Mouse (Mus musculus) testis, postnatal 14 days (tissue): ENCODE measurements around the gene Traf3ip3.
A peak's percentile ranks its signal among the peaks of the same experiment; 100 is the strongest.

Experiments used
- DNase-seq: peaks from one replicate; pipeline ENCODE4 v3.0.0; 2021; ENCODE audit warnings: low spot score

The Traf3ip3 gene

DNA sequence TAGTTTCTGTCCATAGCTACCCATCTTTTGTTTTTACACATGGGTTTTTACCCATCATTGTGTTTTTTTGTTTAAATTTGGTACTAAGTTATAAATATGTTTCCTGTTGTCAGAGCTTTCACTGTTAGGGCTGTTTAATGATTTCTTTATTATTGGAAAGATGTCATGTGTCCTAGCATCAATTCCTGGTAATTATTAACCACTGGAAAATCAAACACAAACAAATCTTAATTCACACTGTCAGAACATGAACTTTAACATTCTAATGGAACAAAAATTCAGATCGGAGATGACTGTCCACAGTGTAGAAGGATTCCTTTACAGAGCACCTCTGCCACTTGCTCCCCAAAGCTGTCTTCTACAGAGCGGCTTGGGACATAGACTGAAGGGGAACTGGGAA, 3.9 kb upstream of the Traf3ip3 start:
- DNase-seq = no peak

DNA sequence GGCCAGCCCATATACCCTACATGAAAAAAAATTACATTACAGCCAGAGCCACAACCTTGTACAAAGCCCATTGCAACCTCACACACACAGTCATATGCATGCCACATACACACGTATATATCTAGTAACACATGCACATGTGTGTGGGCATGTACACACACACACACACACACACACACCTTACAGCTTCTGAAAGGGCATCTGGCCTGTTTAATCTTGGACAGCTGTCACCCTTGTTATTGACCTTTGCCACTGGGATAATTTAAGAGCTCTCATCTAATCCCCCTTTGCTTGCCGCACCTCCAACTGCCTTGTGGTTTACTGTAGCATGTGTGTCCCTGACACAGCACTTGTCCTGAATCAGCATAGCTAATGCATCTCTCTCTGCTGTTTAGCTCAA, 2.3 kb upstream of the Traf3ip3 start:
- DNase-seq = no peak

DNA sequence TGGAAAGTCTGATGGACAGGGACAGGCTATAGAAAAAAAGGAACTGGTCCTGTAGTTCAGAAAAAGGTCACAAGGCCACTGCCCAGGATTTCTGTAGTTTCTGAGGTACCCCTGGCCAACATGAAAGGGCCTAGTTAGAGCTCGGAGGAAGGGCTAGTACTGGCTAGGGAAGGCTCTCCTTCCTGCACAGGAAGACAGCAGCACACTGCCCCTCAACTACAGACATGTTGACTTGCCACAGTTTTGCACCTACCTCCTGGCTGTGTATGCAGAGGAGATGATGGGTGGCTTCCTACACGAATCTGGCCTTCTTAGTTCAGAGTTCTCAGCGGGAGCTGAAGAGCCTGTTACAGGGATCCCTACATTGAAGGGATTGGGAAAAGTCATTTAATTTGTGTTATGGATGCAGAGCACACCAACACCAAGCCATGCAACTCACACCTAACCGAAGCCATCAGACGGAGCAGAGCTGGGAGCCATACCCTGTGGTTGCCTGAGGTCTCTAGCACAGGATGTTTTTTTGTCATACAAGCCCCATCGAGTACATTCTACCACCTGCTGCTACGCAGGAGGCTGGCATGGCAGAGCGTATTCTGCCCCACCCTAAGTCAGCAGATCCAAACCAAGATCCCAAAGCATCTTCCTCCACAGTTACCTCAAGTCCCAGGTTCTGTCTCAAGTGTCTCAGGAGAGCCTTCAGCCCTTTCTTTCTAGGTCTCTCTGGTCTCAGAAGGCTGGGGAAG, 692 bp downstream of the Traf3ip3 start:
- no peak for DNase-seq

DNA sequence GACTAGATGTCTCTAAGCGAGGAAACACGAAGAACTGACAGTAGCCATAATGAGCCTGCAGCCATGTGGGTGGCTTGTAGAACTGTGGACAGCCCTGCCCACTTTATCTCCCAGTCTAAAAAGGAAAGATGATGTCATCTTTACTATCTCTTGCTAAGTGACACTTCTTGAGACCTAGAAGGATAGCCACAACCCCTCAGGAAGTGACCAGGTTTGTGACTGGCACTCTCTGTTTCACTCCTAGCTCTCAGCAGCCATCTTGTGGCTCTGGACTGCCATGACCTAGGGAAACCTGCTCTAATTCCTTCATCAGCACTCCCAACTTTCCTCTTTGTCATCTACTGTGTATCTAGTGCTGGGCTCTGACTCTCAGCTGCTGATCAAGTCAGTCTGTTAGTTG, 3.2 kb downstream of the Traf3ip3 start:
- no peak for DNase-seq

DNA sequence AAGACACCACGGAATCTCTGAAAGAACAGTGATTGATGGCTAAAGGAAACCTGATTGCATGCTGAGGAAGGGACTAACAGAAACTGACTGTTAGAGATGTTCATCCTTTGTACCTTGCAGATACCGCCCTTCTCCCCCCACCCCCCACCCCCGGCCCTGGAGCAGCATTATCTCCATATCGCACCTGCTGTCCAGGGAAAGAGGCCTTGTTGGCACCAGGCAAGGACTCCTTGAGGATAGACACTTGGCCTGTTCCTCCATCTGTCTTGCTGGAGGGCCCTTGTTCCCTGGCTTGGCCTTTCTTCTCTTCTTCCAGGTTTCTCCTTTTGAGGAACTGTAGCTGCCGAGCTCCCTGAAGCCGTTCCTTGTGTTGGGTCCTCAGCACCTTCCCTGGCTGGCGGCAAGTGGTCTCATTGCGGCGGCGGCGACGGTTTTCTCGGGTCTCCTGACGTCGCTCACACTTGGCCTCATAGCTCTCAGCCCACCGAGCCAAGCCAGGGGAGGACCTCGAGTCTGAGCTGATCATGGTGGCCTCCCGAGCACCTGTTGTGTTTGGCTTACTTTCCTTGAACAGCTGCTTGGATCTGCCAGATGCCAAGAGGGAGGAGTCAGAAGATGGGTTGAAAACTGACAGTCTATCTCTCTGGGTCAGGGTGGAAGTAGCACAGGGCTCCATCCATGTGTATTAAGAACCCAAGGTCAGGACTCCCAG, 3.9 kb downstream of the Traf3ip3 start:
- DNase-seq = no peak

DNA sequence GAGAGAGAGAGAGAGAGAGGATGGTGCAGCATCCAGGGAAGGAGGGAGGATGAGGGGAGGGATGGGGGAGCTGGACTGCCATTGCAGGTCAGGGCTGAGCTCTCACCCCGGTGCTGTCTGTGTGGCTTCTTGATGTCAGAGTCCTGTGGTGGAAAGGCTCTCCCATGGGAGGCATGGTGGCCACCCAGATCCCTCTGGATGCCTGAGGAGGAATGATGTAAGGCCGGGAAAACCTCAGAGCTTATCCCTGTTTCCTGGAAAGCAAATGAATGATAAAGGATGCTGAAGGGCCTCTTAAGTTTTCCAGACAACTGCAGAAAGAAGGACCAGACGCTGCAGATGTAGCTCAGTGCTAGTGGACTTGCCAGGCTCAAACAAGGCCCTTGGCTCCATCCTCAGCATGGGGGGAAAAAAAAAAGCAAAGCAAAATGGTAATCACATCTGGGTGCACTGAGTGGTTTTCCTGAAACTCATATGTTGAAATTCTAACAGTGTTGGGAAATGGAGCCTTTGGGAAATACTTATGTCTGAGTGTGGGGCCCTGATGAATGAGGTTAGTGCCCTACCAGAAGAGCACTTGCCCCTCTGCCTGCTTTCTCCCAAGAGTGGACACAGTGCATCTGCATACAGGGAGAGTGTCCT, 6.2 kb downstream of the Traf3ip3 start:
- no peak for DNase-seq

DNA sequence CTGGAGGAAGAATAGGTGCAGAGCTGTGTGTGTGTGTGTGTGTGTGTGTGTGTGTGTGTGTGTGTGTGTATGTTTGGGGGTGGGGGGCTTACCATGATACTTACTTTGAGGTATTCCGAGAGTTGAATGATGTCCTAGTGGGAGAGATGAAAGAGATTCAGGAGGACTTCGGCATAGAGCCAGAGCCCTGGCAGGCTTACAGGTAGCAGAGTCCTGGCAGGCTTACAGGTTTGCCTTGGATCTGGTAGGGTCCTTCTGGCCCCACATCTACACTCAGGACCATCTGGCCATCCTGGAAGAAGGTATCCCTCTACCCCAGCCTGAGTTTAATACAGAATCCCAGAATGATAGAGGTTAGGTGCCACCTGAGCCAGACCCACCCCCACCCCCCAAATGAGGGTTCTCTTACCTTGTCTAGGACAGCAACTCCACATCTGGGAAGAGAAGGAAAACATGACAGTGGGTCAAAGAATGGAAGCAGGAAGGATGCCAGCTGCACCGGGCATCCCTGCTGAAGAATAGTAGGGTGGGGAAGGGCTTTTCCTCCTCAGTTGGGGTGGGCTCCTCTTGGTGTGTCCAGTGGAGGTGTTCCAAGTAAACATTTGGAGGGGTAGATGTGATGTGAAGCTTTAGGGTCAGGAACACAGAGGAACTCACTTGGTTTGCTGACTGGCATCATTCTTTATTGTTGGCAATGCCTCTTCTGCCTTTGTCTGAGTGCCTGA, 6.9 kb downstream of the Traf3ip3 start:
- DNase-seq = no peak

DNA sequence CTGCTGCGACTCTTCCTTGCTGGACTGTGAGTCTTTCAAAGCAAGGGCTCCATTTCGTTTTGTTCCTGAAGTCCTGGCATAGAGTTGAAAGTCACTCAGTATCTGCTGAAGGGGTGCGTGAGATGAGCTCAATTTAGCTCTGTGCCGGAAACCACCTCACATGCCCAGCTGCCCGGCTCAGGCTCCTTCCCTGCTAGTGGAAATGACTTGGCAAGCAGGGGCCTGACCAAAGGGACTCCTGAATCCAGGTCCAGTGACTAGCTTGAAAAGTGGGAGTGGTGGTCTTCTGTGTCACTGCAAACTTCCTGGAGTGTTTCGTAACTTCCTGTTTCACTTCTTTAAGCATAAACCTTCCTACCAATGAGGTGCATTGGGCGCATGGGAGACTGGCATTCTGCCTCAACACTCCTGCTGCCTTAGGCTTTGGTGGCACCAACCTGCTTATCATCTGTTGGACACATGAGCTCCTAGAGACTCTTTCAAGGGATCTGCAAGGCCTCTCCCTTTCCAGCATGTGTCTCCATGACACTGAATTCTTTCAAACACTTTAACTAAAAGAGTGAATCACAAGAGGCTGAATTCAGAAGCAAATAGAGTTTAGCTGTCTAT, 9.7 kb downstream of the Traf3ip3 start:
- DNase-seq = no peak

DNA sequence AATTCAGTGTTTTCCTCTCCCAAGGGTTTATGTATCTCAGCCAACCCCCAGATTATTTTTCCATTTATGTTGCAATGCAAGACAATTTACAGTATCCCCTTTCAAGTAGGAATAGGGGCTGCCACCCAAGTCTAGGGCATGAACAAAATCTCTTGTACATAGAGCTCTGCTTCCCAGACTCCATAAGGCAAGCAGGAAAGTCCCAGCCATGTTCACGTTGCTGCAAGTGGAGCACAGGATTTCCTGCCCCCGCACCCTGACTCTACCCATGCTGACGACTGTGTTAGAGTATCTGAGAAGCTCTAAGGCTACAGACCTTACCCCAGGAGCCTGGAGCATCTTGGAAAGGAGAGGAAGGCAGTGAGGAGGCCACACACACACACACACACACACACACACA, 11.7 kb downstream of the Traf3ip3 start:
- DNase-seq = no peak

DNA sequence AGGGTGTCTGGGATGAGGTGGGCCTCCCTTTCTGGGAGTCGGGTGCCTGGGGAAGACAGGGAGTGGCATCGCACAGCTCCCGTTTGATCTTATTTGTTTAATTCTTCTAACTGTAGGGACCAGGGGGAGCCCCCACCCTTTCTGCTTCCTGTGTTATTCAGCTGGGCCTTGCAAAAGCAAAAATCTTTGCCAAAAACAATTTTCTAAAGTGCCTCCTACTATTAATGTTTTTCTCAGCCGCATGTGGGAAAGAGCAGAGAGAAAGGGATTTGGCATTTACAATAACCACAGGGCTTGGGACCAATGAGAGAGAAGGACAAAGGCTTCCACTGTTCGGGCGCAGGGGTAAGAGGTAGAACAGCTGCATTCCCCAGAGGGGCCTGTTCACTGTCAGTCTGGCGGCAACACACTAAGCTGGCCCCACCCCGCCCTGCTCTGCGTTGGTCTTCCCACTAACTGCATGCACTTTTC, 12.3 kb downstream of the Traf3ip3 start:
- DNase-seq = no peak

DNA sequence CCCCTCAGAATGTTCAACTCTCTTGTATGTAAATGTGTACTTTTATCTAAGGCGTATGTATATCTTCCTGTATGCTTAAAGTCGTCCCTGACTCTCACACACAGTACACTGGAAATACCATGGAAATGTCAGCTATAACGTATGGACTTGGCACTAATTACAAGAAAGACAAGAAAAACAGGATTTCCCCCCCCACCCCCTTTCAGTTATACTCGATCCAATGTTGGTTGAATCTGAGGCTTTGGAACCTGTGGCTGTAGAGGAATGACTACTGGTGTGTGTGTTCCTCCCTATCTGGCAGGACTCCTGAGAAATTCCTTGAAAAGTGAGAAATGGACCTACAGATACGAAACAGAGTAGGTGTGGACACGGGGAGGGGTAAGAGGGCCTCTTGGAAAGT, 13.2 kb downstream of the Traf3ip3 start:
- no peak for DNase-seq

DNA sequence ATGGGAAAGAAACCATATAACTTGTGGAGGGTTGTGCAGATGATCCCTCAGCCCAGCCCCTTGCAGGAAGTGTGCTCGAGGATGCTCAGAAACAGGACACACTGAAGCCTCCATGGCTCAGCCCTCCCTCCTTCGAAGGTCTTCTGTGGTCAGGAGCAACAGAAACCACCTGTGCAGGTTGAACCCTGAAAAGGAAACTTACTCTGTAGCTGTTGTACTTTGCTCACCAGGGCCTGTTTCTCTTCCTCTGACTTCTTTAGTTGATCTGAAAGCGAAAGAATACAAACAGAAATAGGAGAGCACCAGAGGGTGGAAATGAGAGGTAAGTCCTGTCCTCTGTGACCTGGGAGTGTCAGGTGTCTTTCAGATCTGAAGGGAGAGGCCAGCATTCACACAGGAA, 20.4 kb downstream of the Traf3ip3 start:
- DNase-seq = no peak

DNA sequence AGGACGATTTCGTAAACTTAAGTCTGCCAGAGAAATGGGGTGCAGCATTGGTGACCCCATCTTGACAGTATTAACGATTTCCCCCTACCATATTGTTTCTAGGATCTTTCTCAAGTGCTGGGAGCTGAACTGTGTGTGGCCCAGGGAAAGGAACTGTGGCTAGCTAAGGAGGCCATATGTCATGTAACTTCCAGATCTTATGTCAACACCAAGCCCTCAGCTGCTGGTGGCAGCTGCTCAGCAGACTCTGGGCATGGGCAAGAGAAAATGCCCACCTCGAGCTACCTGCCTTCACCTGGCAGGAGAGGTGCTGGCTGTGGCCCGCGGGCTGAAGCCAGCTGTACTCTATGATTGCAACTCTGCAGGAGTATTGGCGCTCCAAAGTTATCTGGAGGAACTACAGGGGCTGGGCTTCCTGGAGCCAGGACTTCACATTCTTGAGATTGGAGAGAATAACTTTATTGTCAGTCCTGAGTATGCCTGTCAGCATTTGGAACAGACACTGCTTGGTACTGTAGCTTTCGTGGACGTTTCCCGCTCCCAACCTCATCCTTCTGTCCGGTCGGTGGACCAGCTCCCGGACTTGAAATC, 27.3 kb downstream of the Traf3ip3 start:
- no peak for DNase-seq

DNA sequence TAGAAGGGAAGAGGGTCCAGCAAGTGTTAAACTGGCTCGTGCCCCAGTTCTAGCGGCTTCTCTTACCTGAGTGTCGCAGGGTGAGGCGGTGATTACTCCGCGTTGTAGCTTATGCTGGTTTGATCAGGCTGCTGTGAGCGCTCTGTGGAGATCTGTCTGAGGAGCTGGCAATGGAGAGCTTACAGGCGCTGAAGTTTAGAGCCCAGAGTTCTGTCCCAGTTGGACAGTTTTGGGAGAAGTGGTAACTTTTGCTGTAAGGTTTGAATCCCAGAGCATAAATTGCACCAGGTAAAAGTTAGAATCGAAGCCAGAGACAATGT, 27.7 kb downstream of the Traf3ip3 start:
- no peak for DNase-seq

DNA sequence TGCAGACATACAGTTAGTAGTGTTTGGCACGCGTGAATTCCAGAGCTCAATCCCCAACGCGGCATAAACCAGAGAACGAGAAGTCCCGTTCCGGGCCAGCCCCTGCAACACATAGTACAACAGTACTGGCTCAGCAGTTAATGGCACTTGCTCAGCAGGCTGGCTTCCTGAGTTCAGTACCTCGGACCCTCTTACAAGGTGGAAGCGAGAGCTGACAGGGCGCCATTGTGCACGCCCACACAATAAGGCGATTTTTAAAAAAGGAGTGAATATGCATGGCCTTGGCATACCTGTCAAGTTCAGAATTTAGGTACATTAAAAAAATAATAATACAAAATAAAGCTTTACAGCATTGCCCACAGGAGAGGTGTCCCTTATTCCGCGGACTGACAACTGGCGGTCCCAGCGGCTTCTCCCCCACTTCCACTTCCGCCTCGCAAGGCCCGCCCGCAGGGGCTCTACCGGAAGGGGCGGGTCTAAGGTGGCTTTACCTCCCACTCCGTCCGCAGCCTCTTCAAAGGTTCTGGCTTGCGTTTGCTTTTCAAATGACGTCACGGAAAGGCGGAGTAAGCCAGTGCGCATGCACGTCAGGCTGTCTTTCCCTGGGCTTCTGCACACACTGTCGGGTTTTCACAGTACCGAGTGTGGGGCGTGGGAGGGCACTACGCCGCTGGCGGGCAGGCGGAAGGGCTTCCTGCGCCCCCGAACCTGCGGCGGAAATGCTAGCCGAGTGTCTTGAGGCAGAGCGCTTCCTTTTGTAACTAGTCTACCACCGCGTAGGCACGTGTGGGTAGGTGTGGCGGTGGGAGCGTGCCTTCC, 28.3 kb downstream of the Traf3ip3 start:
- DNase-seq = peak; percentile 94

DNA sequence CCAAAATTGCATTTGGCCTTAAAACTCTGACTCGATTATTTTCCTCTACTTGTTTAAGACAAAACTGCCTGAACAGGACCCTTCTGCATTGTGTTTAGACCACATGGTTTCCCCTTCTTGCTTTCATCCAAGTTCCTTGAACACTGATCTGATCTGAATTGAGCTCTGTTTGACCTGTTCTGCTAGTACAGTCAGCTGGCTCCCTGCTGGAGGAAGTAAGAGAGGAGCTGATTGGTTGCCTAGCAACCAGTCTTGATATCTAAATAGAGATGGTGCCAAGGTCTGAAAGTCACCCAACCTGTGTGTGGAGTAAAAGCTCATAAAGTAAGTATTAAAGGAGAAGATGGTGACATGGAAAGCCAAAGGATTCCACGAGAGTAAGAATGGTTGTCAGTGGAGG, 31.6 kb downstream of the Traf3ip3 start:
- DNase-seq = no peak

DNA sequence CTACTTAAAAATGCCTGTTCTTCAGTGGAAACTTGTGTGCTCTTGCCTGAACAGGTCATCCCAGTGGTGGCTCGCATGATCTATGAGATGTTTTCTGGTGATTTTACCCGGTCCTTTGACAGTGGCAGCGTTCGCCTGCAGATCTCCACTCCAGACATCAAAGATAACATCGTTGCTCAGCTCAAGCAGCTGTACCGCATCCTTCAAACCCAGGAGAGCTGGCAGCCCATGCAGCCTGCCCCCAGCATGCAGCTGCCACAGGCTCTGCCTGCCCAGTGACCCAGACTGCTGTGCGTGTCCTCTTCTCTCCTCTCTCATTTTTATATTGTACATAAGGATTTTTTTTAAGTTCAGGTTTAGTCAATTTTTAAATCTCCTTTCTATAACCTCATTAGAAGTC, 32.3 kb downstream of the Traf3ip3 start:
- no peak for DNase-seq

DNA sequence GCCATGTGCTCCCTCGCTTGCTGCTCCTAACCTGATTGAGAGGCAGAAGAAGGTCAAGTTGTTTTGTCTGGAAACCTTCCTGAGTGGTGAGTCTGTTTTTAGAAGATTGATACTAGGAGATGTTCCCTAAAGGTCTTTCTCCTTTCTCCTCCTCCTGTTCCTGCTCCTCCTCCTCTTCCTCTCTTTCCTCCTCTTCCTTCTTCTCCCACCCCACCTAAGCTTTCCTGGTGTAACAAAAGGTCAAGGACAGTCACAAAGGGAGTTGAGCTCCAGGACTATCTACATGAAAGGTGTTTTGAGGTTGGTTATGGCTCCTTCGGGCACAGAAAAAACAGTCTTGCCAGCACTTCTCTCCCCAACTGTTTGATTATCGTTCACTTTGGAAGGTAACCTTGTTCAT, 33.8 kb downstream of the Traf3ip3 start, which contains the start of gene A130010J15Rik:
TSS of gene A130010J15Rik (plus strand) at position 301 of the 400 bp plus-strand sequence.
- no peak for DNase-seq

DNA sequence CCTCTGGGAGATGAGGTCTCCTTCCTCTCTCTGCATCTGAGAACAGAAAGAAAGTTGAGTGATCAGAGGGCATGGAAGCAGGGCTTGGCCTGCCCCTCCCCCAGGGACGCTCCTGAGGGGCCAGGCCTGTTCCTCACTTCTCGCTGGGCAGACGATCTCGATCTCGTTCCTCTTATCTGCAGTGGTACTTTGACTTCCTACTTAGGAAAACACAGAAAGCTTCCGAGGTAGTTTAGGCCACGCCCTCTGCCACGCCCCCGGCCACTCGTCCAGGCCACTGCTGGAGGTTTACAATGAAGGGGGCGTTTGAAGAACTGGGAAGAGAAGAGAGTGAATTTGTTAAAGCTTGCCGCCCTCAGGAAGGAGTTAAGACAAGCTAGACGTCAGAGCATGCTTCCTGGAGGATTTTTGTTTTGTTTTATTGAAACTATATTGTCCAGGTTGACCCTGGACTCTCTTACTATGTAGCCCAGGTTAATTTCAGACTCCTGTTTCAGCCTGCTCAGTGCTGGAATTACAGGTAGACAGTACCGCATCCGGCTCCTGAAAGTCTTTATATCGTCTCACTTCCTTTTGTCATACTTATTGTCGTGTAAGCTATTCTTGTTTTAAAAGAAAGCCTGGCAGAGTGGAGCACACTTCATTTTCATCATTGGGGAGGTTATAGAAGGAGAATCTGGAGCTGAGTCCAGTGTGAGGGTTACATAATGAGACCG, 41.0 kb downstream of the Traf3ip3 start:
- DNase-seq = no peak

DNA sequence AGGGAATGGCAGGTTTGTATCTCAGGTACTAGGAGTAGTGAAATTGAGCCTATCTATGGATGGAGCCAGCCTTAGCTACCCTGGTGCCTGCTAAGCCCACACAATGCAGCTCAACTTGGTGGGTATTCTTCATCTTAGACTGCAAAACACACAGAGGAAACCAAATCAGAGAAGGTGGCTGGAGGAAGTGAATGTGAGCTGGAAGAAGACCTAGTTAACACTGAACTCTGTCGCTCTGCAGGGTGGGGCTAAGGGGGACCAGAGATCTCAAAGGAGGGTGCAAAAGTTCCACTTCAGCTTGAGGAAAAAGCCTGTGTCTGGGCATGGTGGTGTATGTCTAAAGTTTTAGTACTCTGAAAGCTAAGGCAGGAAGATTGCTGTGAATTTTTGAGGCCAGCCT, 41.9 kb downstream of the Traf3ip3 start:
- DNase-seq = no peak
